Mouse (Mus musculus): ENCODE results near the gene 7420426K07Rik.

The 7420426K07Rik gene

GRCm38 (mm10) chr9:98902819-98903218 is at the start of gene 7420426K07Rik:
7420426K07Rik (plus strand) TSS chr9:98903119.
- DNase-seq (ENCODE audit: low spot score): no peak

DNA sequence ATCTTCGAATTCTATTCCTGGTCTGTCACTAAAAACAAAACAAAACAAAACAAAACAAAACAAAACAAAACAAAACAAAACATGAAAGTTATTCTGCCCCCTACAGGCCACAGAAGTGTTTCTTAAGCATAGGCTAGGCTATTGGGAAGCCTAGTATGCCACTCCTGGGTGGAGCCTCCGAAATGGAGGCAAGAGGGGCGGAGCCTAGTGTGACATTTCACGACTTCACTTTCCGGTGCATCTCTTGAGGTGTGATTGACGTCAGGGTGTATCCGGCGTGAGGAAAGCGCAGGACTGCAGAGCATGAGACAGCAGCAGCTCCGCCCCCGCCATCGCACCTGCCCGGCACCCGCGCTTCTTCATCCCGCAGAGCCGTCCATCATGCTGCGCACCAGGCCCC is 46.7 kb upstream of the 7420426K07Rik start, which contains the start of gene Prr23a2:
Prr23a2 (plus strand) TSS at position 285 of the 400 bp plus-strand sequence.
- no peak for DNase-seq (ENCODE audit: low spot score)

- no peak for DNase-seq (ENCODE audit: low spot score)
These were observed 39.5 kb upstream of the 7420426K07Rik start for GRCm38 (mm10) chr9:98863463-98863862.

- no peak for DNase-seq (ENCODE audit: low spot score)
These were observed 38.3 kb upstream of the 7420426K07Rik start, which contains the start of gene Prr23a3 for GRCm38 (mm10) chr9:98864571-98864970. Prr23a3 (plus strand) TSS chr9:98864767.

- no peak for DNase-seq (ENCODE audit: low spot score)
These were observed 1.4 kb upstream of the 7420426K07Rik start for GRCm38 (mm10) chr9:98901486-98901885.

- no peak for DNase-seq (ENCODE audit: low spot score)
These were observed 18.0 kb downstream of the 7420426K07Rik start for GRCm38 (mm10) chr9:98920629-98921523.

DNA sequence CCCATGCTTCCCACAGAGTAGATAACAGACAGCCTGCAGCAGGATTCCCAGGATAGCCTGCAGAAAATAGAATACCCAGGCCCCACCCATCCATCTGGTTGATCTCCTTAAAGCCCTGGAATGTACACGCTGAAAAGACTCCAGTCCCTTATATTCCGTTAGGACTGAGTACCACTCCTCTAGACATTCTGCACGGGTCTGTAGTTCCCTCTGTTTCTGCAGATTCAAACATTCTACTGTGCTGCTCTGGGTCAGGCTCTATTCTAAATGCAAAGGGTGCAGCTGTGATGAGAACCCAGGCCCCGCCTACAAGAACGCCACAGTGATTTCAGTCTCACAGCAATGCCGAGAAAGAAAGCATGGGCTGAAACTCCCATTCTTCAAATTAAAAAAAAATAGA is 20.2 kb downstream of the 7420426K07Rik start:
- no peak for DNase-seq (ENCODE audit: low spot score)

DNA sequence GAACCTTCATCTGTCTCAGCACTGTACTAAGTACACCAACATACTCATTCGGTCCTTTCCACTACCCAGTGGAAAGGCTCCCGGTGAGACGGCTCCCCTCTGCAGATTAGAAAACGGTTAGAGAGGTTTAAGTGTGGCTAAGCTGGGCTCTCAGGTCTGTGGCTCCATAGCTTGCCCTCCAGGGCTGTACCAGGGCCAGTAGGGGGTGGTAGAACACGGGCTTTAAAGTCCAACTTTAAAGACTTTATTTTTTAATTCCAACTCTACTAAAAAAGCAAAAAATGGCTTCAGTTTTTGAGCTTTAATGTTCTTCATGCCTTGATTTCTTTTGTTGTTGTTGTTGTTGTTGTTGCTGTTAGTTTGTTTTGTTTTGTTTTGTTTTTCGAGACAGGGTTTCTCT is 21.3 kb downstream of the 7420426K07Rik start:
- DNase-seq (ENCODE audit: low spot score): no peak

DNA sequence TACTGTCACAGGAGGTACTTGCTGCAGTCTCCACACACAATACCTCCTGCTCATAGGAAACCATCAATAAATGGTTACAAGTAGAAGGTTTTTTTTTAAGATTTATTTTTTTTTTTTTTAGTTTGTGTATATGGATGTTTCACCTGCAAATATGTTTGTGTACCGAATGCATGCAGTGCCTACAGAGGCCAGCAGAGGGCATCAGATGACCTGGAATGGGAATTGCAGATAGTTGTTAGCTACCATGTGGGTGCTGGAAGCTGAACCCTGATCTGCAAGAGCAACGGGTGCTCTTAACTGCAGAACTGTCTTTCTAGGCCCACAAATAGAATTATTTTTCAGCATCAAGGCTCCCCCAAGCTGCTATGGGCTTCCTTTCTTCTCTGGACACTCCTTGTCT is 26.6 kb downstream of the 7420426K07Rik start:
- no peak for DNase-seq (ENCODE audit: low spot score)

- DNase-seq (ENCODE audit: low spot score): no peak
These were observed 30.0 kb downstream of the 7420426K07Rik start for GRCm38 (mm10) chr9:98932931-98933330.

DNA sequence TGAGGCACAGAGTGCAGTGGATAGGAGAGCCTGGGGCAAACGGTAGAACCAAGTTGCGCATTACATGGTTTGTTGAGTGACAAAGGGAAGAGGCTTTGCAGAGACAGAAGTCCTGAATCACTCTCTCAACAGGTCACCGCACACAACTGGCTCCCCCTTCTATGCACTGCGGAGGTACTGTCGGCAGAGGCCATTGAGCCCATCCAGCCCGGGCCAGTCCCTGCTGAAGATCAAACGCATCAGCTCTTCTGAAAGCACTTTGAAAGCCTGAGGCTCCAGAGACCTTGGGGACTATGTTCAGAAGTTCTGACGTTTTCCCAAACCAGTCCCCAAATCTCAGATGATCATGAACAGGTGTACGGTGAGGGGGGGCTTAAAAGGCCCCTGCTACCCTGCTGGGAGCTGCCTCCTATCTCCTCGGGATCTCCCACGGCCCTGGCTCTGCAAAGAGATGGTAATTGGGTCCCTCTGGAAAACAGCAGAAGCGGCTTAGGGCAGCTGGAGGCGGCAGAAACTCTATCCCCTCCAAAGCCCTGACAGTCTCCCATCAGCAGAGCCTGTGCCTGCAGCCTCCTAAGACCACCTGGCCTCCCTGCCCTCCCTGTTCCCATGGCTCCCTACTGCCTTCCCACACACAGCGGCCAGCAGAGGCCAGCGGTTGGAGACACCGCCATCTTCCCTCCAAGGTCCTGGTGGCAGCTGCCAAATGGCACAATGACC is 32.4 kb downstream of the 7420426K07Rik start:
- DNase-seq (ENCODE audit: low spot score): no peak

DNA sequence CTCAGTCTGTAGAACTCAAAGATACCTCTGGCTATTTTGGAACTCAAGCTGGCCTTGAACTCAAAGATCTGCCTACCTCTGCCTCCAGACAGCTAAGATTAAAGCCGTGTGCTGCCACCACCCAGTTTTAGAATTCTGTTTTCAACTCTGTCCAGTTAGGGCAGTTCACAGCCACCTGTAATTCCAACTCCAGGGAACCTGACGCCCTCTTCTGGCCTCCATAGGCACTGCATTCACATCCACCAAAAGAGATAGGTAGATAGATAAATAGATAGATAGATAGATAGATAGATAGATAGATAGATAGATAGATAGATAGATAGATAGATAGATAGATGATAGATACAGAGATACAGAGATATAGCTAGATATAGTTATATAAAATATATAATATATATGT is 36.4 kb downstream of the 7420426K07Rik start:
- DNase-seq (ENCODE audit: low spot score): no peak

- DNase-seq (ENCODE audit: low spot score): no peak
These were observed 49.5 kb downstream of the 7420426K07Rik start for GRCm38 (mm10) chr9:98952171-98953050.

GRCm38 (mm10) chr9:98953291-98953690 is 50.4 kb downstream of the 7420426K07Rik start:
- no peak for DNase-seq (ENCODE audit: low spot score)

- DNase-seq (ENCODE audit: low spot score): no peak
These were observed 50.9 kb downstream of the 7420426K07Rik start for GRCm38 (mm10) chr9:98953830-98954229.
